Mouse (Mus musculus): Measurements from ENCODE around the gene Cdkn2c.
"Not testable (repeated sequence)": the region's sequence is repeated elsewhere in the genome, so short reads cannot be mapped to it uniquely, and the experiment has no call there.

The Cdkn2c gene

GRCm38 (mm10) chr4:109666461-109667269, at the start of gene Cdkn2c:
Gene Cdkn2c, minus strand, starts transcription at chr4:109667189.
- DNase-seq (ENCODE audit: low spot score), result peak; percentile 91

DNA sequence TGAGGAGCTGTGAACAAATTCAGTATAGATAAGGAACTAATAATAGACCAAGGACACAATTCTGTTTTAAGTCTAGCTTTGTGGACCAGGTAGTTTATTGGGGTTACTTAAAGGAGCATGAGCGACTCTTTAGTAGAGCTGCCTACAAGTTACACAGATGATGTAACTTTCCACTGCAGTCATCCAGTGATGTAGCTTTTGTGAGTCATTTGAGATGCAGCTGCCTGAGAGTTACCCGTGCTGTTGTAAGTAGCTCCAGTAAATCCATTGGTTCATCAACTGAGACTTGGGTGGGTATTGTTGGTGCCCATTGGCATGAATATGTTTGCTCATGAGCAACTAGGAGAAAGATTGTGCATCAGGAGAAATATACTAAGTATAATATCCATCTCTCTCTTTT, 38.4 kb upstream of the Cdkn2c start:
- DNase-seq (ENCODE audit: low spot score), result no peak

DNA sequence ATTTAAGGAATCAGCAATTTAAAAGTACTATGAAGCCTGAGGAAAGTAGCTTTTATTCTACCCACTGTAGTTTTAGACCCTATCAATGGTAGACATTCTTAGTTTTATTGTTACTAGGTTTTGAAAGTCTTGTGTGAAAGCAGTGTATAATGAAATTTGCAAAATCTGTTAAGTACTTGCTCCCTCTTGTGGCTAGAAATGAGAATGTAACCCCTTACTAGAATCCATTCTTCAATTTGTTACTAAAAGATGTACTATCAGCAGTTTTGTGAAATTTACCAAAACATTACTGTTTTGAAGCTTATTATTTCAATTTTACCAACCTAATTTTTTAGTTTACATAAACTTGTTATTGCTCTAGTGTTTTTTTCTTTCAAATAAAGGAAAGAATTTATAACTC, 36.6 kb upstream of the Cdkn2c start:
- DNase-seq (ENCODE audit: low spot score), result no peak

- DNase-seq (ENCODE audit: low spot score), result not testable (repeated sequence)
Observed at GRCm38 (mm10) chr4:109700727-109701126, 33.7 kb upstream of the Cdkn2c start.

DNA sequence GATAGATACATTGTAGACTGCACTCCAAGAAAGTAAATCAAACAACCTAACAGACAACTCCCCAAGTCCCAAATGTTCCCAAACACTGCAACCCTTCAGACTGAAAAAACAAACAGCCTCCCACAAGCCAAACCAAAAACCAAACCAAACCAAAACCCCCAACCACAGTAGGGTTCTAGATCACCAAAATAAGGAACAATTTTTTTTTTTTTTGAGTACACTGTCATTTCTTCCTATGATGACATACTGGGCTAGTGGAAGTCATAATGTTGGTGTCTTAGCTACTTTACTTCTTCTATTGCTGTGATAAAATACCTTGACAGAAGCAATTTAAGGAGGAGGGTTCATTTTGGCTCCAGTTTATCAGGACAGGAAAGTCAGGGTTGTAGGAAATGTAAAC, 25.7 kb upstream of the Cdkn2c start:
- DNase-seq (ENCODE audit: low spot score), result no peak

DNA sequence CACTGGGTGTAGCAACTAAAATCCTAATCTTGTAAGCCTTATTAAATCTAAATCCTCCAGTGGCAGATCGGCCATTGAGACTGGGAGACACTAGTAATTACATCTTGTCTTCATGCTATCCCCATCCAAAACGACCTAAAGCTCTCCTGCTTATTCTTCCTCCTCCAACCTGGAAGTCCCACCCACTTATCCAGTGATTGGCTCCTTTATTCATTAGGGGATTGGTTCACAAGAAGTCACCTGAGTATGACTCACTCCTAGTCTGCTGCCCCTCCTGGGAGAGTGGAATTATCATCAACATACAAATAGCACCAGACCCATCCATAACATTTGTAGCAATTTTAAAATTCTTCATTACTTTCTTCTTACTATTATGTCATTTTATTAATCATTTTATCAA, 16.6 kb upstream of the Cdkn2c start:
- DNase-seq (ENCODE audit: low spot score), result no peak

- no peak for DNase-seq (ENCODE audit: low spot score)
Observed at GRCm38 (mm10) chr4:109677221-109677620, 10.2 kb upstream of the Cdkn2c start.

DNA sequence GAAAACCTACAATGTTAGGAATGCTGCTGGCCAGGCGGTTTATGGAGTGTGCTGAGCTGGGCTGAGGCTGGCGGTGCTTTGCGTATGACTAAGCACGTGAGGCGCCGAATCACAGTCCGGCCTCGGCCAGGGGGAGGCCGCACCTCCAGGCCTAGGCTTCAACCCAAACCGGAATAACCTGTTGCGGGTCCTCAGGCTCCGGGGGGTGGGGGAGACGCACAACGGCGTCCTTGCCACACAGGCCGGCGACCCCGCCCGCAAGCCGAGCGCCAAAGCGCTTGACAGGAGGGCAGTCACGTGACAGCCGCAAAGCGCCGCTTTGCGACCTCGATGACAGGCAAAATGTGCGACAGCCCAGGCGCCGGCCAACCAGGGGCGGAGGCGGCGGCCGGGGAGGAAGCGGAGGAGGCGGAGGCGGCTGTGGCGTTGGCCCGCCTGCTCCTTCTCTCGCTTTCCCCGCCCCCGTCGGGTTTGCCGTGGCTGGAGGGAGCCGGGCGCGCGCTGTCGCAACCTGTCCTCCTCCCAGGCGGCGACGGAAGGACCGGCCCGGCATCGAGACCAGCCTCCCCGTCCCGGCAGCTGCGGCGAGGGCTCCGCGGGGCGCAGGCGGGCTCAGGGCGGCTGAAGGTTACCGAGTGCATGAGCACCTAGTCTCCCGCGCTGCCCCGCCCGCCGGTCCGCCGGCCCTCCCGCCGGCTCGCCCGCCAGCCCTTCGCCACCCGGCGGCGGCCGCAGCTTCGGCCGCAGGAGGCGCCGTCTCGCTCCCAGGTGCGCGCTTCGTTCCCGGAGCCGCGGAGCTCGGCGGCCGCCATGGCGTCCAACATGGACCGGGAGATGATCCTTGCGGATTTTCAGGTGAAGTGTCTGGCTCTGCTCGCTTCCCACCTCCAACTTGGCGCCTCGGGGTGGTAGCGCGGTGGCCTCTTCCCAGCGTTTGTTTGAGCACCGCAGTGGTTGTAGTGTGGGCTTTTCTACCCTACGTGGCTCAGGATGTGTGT, 9.5 kb upstream of the Cdkn2c start, which contains the start of gene Faf1:
Gene Faf1 (plus strand): TSS at position 371 of the 998 bp plus-strand sequence.
- peak; percentile 98 for DNase-seq (ENCODE audit: low spot score)

- DNase-seq (ENCODE audit: low spot score), result no peak
Observed at GRCm38 (mm10) chr4:109674097-109674496, 7.1 kb upstream of the Cdkn2c start.

DNA sequence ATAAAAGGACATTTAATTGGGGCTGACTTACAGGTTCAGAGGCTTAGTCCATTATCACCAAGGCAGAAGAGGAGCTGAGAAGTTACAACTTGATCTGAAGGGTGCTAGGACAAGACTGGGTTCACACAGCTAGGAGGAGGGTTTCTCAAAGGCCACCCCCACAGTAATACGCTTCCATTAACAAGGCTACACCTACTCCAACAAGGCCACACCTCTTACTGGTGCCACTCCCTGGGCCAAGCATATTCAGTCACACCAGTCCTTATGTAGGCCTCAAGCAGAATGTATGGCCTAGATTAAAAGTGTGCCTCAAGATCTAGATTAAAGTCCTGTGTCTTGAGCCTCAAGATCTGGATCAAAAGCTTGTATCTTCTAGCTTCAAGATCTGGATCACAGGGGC, 5.0 kb upstream of the Cdkn2c start:
- no peak for DNase-seq (ENCODE audit: low spot score)

GRCm38 (mm10) chr4:109670213-109670612, 3.2 kb upstream of the Cdkn2c start:
- DNase-seq (ENCODE audit: low spot score), result no peak

DNA sequence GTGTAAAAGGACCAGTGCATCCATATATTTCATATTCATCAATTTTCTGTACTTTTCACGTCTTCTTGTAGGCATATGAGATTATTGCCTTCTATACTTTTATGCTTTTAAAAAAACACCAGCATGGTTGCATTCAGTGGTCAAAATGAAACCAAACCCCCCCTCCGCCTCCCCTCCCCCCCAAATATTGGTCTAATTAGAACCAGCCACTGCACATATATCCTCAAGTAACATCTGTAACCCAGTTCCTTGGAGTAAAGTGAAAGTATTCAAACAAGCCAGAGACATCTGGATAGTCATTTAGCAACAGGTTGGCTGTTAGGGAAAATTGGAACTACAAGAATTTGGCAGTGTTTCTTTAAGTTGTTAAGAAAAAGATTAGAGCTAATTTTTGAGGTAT, 529 bp upstream of the Cdkn2c start:
- no peak for DNase-seq (ENCODE audit: low spot score)

- DNase-seq (ENCODE audit: low spot score), result peak; percentile 61
Observed at GRCm38 (mm10) chr4:109665982-109666460, 968 bp downstream of the Cdkn2c start.

DNA sequence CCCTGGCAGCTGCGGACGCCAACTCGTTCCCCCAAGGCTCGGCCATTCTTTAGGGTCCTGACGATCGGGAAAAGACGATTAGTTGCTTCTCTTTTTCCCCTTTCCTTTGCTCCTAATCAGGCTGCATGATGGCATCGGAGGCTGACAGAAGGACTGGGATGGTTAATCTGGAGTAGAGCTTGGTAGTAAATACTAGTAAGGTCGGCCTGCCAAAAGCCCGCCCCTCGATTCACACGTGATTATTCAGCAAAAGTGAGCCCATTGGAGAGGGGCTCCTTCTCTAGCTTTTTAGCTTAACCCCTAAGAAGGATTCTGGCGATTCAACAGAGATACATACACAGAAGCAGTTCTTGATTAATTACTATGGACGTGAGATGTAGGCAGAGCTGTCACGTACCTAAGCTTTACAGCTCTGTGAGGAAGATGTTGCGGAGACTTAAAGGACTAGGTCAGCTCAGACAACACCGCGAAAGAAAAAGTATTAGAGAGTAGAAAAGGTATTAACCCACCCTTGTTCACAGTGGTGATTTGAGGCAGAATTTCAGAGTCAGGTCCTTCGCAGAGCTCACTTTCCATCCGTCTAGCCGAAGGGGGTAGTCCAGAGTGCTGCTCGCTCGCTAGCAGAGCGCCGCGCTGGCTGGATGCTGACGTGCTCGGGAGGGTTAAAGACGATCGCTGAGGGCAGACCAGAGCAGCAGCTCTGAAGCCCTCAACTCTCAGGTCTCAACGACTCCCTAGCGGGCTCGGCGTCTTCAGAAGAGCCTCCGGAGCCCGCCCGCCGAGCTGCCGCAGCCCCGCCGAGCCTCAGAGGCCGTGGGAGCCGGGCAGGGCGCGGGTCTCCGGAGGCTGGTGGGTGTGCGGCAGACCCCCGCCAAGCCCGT, 1.6 kb downstream of the Cdkn2c start:
- peak; percentile 53 for DNase-seq (ENCODE audit: low spot score)

- no peak for DNase-seq (ENCODE audit: low spot score)
Observed at GRCm38 (mm10) chr4:109664091-109664490, 2.9 kb downstream of the Cdkn2c start.

DNA sequence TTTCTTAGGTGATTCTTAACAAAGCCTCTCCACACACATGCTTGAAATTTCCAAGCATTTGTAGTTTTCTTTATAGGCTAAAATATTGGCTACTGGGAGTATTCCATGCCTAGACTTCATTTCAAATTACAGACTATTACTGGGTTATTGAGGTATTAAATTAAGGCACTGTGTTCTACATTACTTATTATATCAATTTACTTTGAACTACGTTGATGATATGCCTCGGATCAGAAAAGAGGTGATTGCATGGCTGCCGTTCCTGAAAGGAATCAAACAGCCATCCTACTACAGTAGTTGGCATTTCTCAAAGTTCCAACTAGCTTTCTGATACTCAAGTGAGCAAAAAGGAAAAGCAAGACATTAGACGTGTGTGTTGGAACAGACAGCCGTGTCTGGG, 4.7 kb downstream of the Cdkn2c start:
- DNase-seq (ENCODE audit: low spot score), result no peak

- no peak for DNase-seq (ENCODE audit: low spot score)
Observed at GRCm38 (mm10) chr4:109661183-109661582, 5.8 kb downstream of the Cdkn2c start.

DNA sequence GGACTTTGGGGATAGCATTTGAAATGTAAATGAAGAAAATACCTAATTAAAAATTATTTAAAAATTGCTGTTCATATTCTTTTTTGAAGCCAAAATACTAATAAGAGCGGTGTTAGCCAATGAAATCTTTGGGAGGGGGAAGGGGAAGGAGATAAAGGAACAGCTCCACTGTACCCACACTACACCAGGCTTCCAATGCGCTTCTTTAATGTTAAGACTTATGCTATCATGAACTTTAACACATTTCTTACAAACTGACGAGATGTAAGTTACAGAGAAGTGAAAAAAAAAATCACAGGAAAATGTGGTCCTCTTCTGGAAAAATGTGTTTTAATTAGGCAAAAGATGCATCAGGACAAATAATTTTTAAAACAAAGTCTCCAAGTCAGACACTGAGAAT, 6.4 kb downstream of the Cdkn2c start:
- DNase-seq (ENCODE audit: low spot score), result no peak

DNA sequence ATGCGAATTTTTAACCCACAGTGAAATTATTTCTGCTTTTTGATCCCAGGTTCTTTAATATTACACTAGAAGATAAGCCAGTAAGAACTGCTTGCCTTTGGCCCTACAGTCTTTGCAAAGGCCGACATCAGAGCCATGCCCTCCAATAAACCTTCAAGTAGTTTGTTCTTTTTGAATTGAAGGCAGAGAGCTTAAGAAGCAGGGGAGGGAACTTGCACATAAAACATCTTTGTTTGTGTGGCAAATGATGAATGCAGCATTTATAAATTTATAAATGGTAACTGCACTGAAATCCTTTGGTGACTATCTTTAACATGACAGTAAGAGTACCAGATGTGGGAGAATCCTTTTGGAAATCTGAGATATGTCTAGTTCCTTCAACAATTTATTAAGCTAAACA, 7.4 kb downstream of the Cdkn2c start:
- no peak for DNase-seq (ENCODE audit: low spot score)

DNA sequence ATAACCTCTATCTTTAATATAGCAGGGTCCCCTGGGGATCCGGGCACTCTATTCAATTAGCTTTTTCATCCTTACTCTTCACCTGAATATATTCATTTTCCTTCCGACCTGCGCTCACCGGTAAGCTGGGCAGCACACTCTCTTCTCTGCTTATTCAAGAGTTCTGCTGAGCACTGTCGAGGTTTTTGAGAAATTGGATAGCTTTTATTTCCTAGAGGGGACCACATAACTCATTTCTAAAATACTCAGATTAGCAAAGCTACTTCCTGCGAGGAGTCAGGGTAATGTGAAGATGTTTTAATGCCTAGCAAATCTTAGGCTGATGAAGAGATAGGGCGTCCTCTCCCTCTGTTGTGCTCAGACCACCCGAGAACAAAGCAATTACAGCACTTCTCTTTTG, 8.2 kb downstream of the Cdkn2c start:
- DNase-seq (ENCODE audit: low spot score), result no peak

DNA sequence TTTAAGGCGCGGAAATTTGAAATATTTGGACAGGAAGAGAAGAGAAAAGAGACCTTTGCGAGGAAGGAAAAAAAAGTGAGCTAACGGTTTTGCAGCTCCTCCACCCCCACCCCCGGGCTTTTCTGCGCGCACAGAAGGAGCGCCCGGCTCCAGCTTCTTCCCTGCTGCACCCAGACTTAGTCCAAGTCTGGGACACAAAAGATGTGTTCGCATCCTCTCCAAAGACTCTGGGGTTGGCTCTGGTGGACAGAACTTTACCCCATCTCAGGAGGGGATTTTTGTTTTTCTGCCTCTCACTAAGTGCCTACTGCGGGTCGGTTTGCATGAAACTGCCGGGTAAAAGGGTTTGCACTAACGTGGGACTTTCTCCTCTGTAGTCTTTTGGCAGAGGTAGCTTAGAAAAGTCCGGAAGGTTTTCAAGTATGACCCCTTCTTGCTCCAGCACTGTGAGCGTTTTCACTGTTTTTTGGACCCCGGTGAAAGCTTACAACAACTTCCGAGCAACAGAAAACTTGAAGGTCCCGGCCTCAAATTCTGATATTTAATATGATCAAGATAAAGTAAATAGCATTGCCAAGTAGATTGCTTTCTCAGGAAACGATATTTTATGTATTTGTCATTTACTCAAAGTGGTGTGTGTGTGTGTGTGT, 9.0 kb downstream of the Cdkn2c start:
- DNase-seq (ENCODE audit: low spot score), result no peak

All from yolk sac, embryonic 10.5 days (tissue).